9 mouse cellular contexts compared by ENCODE assay signal in the genomic region with DNA sequence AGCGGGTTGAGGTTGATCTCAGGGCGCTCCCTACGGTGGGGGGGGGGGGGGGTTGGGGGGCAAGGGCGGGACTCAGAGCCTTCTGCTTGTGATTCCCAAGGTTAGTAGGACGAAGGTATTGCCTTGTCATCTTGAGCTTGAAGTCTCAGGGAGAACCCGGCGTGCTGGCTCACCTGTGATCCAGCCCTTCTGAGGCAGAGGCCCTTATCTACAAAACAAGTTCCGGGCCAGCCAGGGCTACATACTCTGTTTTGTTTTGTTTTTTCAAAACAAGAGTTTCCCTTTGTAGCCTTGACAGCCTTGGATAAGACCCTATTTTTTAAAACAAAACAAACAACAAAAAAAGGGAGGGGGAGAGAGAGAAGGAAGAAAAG. TPM values are rescaled to one million over a fixed set of nuclear protein-coding genes. Genes with fewer than 3 reads are reported as not detected.
DNase-seq lines count a peak whose midpoint lies in the region; ATAC-seq and TF ChIP-seq lines count a peak whose summit lies in the region.
"Had no signal": no experiment of that assay in that cellular context is flagged by ENCODE, and none has a peak within 500 bp of the region (broad histone marks: within the 10 kb centered on the region; RNA-seq: fewer than 3 reads in every experiment).

No protein-coding gene starts in this region.

- H3K9me3 ChIP-seq in kidney, embryonic 16.5 days (ENCODE audit: low read length): no peaks in the 10 kb centered on the region
- H3K9me3 ChIP-seq in hindbrain, embryonic 13.5 days: no peaks in the 10 kb centered on the region
- H3K9me3 ChIP-seq in midbrain, embryonic 14.5 days (ENCODE audit: control insufficient read depth, low read length): no peaks in the 10 kb centered on the region

- peak overlapping the region; percentile 58 for H3K4me3 ChIP-seq in kidney, embryonic 16.5 days (ENCODE audit: low read length)
- peak overlapping the region; percentile 81 for H3K4me3 ChIP-seq in cortical plate, adult 2 months (ENCODE audit: insufficient read depth, low read length)
- peak overlapping the region; percentile 60 for H3K4me3 ChIP-seq in hindbrain, embryonic 13.5 days
- peak overlapping the region; percentile 59 for H3K4me3 ChIP-seq in midbrain, embryonic 14.5 days (replicated peaks; ENCODE audit: low read depth, low read length)

- no peak for DNase-seq in kidney, postnatal 4 days
- DNase-seq in midbrain, embryonic 14.5 days: no peak
- no peak for DNase-seq in embryo, embryonic 10 days (ENCODE audit: low spot score)
- no peak for DNase-seq in gastrocnemius, adult 8-10 months (ENCODE audit: low spot score in 2 of 2)
- DNase-seq in right cerebral cortex, postnatal 4 days: no peak

- no peaks in the 10 kb centered on the region; the same call in 1 of the 2 replicates for H3K36me3 ChIP-seq in kidney, embryonic 16.5 days (ENCODE audit: insufficient read depth, low read length)
- peaks cover 8% of the 10 kb centered on the region; the same call in 1 of the 2 replicates for H3K36me3 ChIP-seq in hindbrain, embryonic 13.5 days
- H3K36me3 ChIP-seq in midbrain, embryonic 14.5 days (ENCODE audit: control insufficient read depth, insufficient read depth, low read length): no peaks in the 10 kb centered on the region

- no peak overlapping the region for H3K27ac ChIP-seq in kidney, embryonic 16.5 days (ENCODE audit: low read length)
- no peak overlapping the region for H3K27ac ChIP-seq in cortical plate, adult 2 months (ENCODE audit: insufficient read depth, low read length)
- H3K27ac ChIP-seq in hindbrain, embryonic 13.5 days: peak overlapping the region; percentile 23; the same call in 1 of the 2 replicates
- H3K27ac ChIP-seq in midbrain, embryonic 14.5 days (replicated peaks; ENCODE audit: low read depth, low read length): no peak overlapping the region

- WGBS in kidney, embryonic 16.5 days: 2% methylated on average over 8 of the region's 8 CpGs
- 2% methylated on average over 6 of the region's 8 CpGs for WGBS in hindbrain, embryonic 13.5 days
- 2% methylated on average over 8 of the region's 8 CpGs for WGBS in midbrain, embryonic 14.5 days

- no peaks in the 10 kb centered on the region for H3K27me3 ChIP-seq in kidney, embryonic 16.5 days (ENCODE audit: insufficient read depth, low read length)
- H3K27me3 ChIP-seq in hindbrain, embryonic 13.5 days: no peaks in the 10 kb centered on the region
- no peaks in the 10 kb centered on the region for H3K27me3 ChIP-seq in midbrain, embryonic 14.5 days (ENCODE audit: control insufficient read depth, insufficient read depth, low read length)

- peak overlapping the region; percentile 99 for H3K4me2 ChIP-seq in kidney, embryonic 16.5 days (replicated peaks; ENCODE audit: low read depth, low read length)
- H3K4me2 ChIP-seq in hindbrain, embryonic 13.5 days: peak overlapping the region; percentile 86
- H3K4me2 ChIP-seq in midbrain, embryonic 14.5 days (ENCODE audit: low read length): peak overlapping the region; percentile 95

- 0 out of 2 replicates have a peak, but pooled peaks cover 4% of the 10 kb centered on the region for H3K4me1 ChIP-seq in kidney, embryonic 16.5 days (ENCODE audit: insufficient read depth, low read length)
- peaks cover 12% of the 10 kb centered on the region; the same call in 1 of the 2 replicates for H3K4me1 ChIP-seq in cortical plate, adult 2 months (ENCODE audit: control insufficient read depth, insufficient read depth, low read length)
- H3K4me1 ChIP-seq in hindbrain, embryonic 13.5 days (replicated peaks): peaks cover 13% of the 10 kb centered on the region
- H3K4me1 ChIP-seq in midbrain, embryonic 14.5 days (ENCODE audit: control insufficient read depth, insufficient read depth, low read length): no peaks in the 10 kb centered on the region

- no peak for ATAC-seq in kidney, embryonic 16.5 days (ENCODE audit: low FRiP score, low TSS enrichment)
- no peak for ATAC-seq in hindbrain, embryonic 13.5 days (ENCODE audit: low FRiP score)
- no peak; the same call in 1 of the 2 replicates for ATAC-seq in midbrain, embryonic 14.5 days (ENCODE audit: low FRiP score, low TSS enrichment)

- TF ChIP-seq CTCF in cortical plate, adult 2 months (IDR thresholded peaks at IDR 0.05; ENCODE audit: extremely low read depth, insufficient read depth, low read length): no peak

- TF ChIP-seq POLR2A in cortical plate, adult 2 months (IDR thresholded peaks at IDR 0.05; ENCODE audit: extremely low read depth, insufficient read depth, low read length): no peak

- H3K9ac ChIP-seq in kidney, embryonic 16.5 days (replicated peaks; ENCODE audit: low read length): peak overlapping the region; percentile 51
- 0 out of 2 replicates have a peak overlapping the region, but pooled peaks have one; percentile 29 for H3K9ac ChIP-seq in hindbrain, embryonic 13.5 days
- H3K9ac ChIP-seq in midbrain, embryonic 14.5 days (replicated peaks; ENCODE audit: low read length): peak overlapping the region; percentile 70

RNA-seq across cellular contexts. Expression of gene Pmm1, which starts 0.3 kb away (rescaled TPM):
- 33.6 and 37.3 TPM in 2 replicates for polyA plus RNA-seq in kidney, embryonic 16.5 days (2015; fragmentation: Nextera tagmentation; extraction: Ambion mirVana)
- polyA plus RNA-seq in cortical plate, adult 2 months (2012; rRNA removed): 294 and 300 TPM in 2 replicates
- 62.9 and 65.3 TPM in 2 replicates for polyA plus RNA-seq in hindbrain, embryonic 13.5 days (2015; fragmentation: Nextera tagmentation; extraction: Ambion mirVana)
- 67.1 and 94.5 TPM in 2 replicates for polyA plus RNA-seq in midbrain, embryonic 14.5 days (2014; fragmentation: Nextera tagmentation; extraction: Ambion mirVana)
- 10 to 100 TPM; 15.6 to 17.9 (median 15.9) TPM for total RNA-seq in gastrocnemius, adult 8-10 months (2022)

RNA-seq across cellular contexts. Expression of gene 1700029P11Rik, which starts 19.3 kb away (rescaled TPM):
- not detected in 2 replicates for polyA plus RNA-seq in kidney, embryonic 16.5 days (2015; fragmentation: Nextera tagmentation; extraction: Ambion mirVana)
- polyA plus RNA-seq in cortical plate, adult 2 months (2012; rRNA removed): not detected in 2 replicates
- not detected in 2 replicates for polyA plus RNA-seq in hindbrain, embryonic 13.5 days (2015; fragmentation: Nextera tagmentation; extraction: Ambion mirVana)
- not detected in 2 replicates for polyA plus RNA-seq in midbrain, embryonic 14.5 days (2014; fragmentation: Nextera tagmentation; extraction: Ambion mirVana)
- not detected for total RNA-seq in gastrocnemius, adult 8-10 months (2022)
- total RNA-seq: gastrocnemius, adult 18-20 months had no signal

RNA-seq across cellular contexts. Expression of gene Csdc2, which starts 24.5 kb away (rescaled TPM):
- 35.2 and 38.1 TPM in 2 replicates for polyA plus RNA-seq in kidney, embryonic 16.5 days (2015; fragmentation: Nextera tagmentation; extraction: Ambion mirVana)
- 111 and 115 TPM in 2 replicates for polyA plus RNA-seq in cortical plate, adult 2 months (2012; rRNA removed)
- polyA plus RNA-seq in hindbrain, embryonic 13.5 days (2015; fragmentation: Nextera tagmentation; extraction: Ambion mirVana): 130 and 137 TPM in 2 replicates
- polyA plus RNA-seq in midbrain, embryonic 14.5 days (2014; fragmentation: Nextera tagmentation; extraction: Ambion mirVana): 167 and 188 TPM in 2 replicates
- total RNA-seq in gastrocnemius, adult 8-10 months (2022): 1 to 10 TPM in 2 of 4 experiments, under 1 TPM in 2; 0.67 to 1.9 (median 0.90) TPM

RNA-seq across cellular contexts. Expression of gene Xrcc6, which starts 26.6 kb away (rescaled TPM):
- polyA plus RNA-seq in kidney, embryonic 16.5 days (2015; fragmentation: Nextera tagmentation; extraction: Ambion mirVana): 89.2 and 89.4 TPM in 2 replicates
- 23.5 and 27.4 TPM in 2 replicates for polyA plus RNA-seq in cortical plate, adult 2 months (2012; rRNA removed)
- 43.4 and 44.9 TPM in 2 replicates for polyA plus RNA-seq in hindbrain, embryonic 13.5 days (2015; fragmentation: Nextera tagmentation; extraction: Ambion mirVana)
- polyA plus RNA-seq in midbrain, embryonic 14.5 days (2014; fragmentation: Nextera tagmentation; extraction: Ambion mirVana): 28.3 and 36.9 TPM in 2 replicates
- total RNA-seq in gastrocnemius, adult 8-10 months (2022): 10 to 100 TPM; 20.6 to 24.5 (median 24.2) TPM

RNA-seq across cellular contexts. Expression of gene Polr3h, which starts 35.0 kb away (rescaled TPM):
- 95.5 and 98.5 TPM in 2 replicates for polyA plus RNA-seq in kidney, embryonic 16.5 days (2015; fragmentation: Nextera tagmentation; extraction: Ambion mirVana)
- polyA plus RNA-seq in cortical plate, adult 2 months (2012; rRNA removed): 61.5 and 63.0 TPM in 2 replicates
- polyA plus RNA-seq in hindbrain, embryonic 13.5 days (2015; fragmentation: Nextera tagmentation; extraction: Ambion mirVana): 73.3 and 76.8 TPM in 2 replicates
- 67.7 and 74.2 TPM in 2 replicates for polyA plus RNA-seq in midbrain, embryonic 14.5 days (2014; fragmentation: Nextera tagmentation; extraction: Ambion mirVana)
- total RNA-seq in gastrocnemius, adult 8-10 months (2022): 10 to 100 TPM in 1 of 4 experiments, 1 to 10 TPM in 3; 7.2 to 10.2 (median 8.2) TPM
